Mouse (Mus musculus) liver, adult 2 months (tissue): ENCODE results near the gene Serpina1a.
"Not testable (repeated sequence)": the region's sequence is repeated elsewhere in the genome, so short reads cannot be mapped to it uniquely, and the experiment has no call there.

Experiments used
- CTCF ChIP-seq: fragments of 200-500 bp; IDR thresholded peaks from 2 replicates; pipeline ENCODE4 v1.5.1; 2011; ENCODE audit warnings: low read depth, low read length, control low read depth
- POLR2A ChIP-seq: fragments of 200-500 bp; IDR thresholded peaks from 2 replicates; pipeline ENCODE4 v1.6.1; 2011; ENCODE audit warnings: low read length, control low read depth; ENCODE audit not compliant: insufficient read depth; ENCODE audit errors: extremely low read depth

- not testable (repeated sequence) for TF ChIP-seq CTCF, POLR2A
Observed at GRCm38 (mm10) chr12:103853032-103853431, 10.3 kb downstream of the Serpina1a start.
